Mouse (Mus musculus) MEL (cell line): ENCODE measurements at regions not wholly inside any gene's neighbourhood (a gene's known extent, or its start where the extent isn't known, plus 50 kb on each side); places are given as distances from the start of the nearest gene placed in this dataset.

ENCODE experiments used
- CTCF ChIP-seq, 3 experiments: IDR thresholded peaks in 2 of 3; conservative IDR thresholded peaks in 1 of 3; 2 replicates each; pipeline ENCODE4 v1.5.1; 2011 to 2012; ENCODE audit warnings: low read length in 3 of 3, low read depth in 2 of 3, mild to moderate bottlenecking in 2 of 3, improper control_type of control experiment in 1 of 3, inconsistent platforms in 1 of 3, mixed read lengths in 1 of 3, moderate library complexity in 1 of 3; ENCODE audit not compliant: control insufficient read depth in 1 of 3, insufficient read depth in 1 of 3, poor library complexity in 1 of 3, severe bottlenecking in 1 of 3
- EP300 ChIP-seq, 2 experiments: IDR thresholded peaks; 2 replicates each; pipeline ENCODE4 v1.6.1; 2011; ENCODE audit warnings: improper control_type of control experiment in 2 of 2, low read length in 2 of 2, low read depth in 1 of 2, mild to moderate bottlenecking in 1 of 2
- ETS1 ChIP-seq: IDR thresholded peaks from 2 replicates; pipeline ENCODE4 v1.6.1; 2012; ENCODE audit warnings: low read depth, mild to moderate bottlenecking, inconsistent platforms, low read length, improper control_type of control experiment, moderate library complexity
- MAX ChIP-seq: IDR thresholded peaks from 2 replicates; pipeline ENCODE4 v1.6.1; 2011; ENCODE audit warnings: low read length, improper control_type of control experiment
- MXI1 ChIP-seq: IDR thresholded peaks from 2 replicates; pipeline ENCODE4 v1.6.1; 2011; ENCODE audit warnings: mild to moderate bottlenecking, low read depth, low read length, improper control_type of control experiment
- POLR2A ChIP-seq, 2 experiments: IDR thresholded peaks; 2 replicates each; pipeline ENCODE4 v1.6.1; 2011 to 2012; ENCODE audit warnings: low read length in 2 of 2, mild to moderate bottlenecking in 2 of 2, control low read depth in 1 of 2, improper control_type of control experiment in 1 of 2, low read depth in 1 of 2, moderate library complexity in 1 of 2; ENCODE audit not compliant: control insufficient read depth in 1 of 2, insufficient read depth in 1 of 2, poor library complexity in 1 of 2
- RAD21 ChIP-seq: IDR thresholded peaks from 2 replicates; pipeline ENCODE4 v1.6.1; 2011; ENCODE audit warnings: mild to moderate bottlenecking, low read depth, low read length, improper control_type of control experiment
- ZKSCAN1 ChIP-seq: IDR thresholded peaks from 2 replicates; pipeline ENCODE4 v1.6.1; 2012; ENCODE audit warnings: low read depth, mild to moderate bottlenecking, inconsistent platforms, low read length, improper control_type of control experiment, moderate library complexity
- ZNF384 ChIP-seq: IDR thresholded peaks from 2 replicates; pipeline ENCODE4 v1.6.1; 2012; ENCODE audit warnings: low read depth, mild to moderate bottlenecking, inconsistent platforms, low read length, improper control_type of control experiment

GRCm38 (mm10) chr14:67492086-67492485 is 1483.1 kb upstream of the Gulo start:
- TF ChIP-seq CTCF (IDR thresholded peaks at IDR 0.05 in 2 of 3, conservative IDR thresholded peaks at IDR 0.05 in 1 of 3; ENCODE audit: control insufficient read depth in 1 of 3, insufficient read depth in 1 of 3, low read depth in 2 of 3, low read length in 3 of 3, poor library complexity in 1 of 3, severe bottlenecking in 1 of 3) (no peak), ZNF384 (no peak), POLR2A (IDR thresholded peaks at IDR 0.05; ENCODE audit: control insufficient read depth in 1 of 2, insufficient read depth in 1 of 2, low read depth in 1 of 2, low read length in 2 of 2, poor library complexity in 1 of 2) (no peak), EP300 (IDR thresholded peaks at IDR 0.05; ENCODE audit: low read depth in 1 of 2, low read length in 2 of 2) (no peak), RAD21 (no peak), ETS1 (no peak), MAX (no peak), ZKSCAN1 (no peak), MXI1 (no peak)
